Mouse (Mus musculus) brain, embryonic 14.5 days (tissue): ENCODE measurements around the gene Olfr651.

Source experiments
- CTCF ChIP-seq: fragments of 200-500 bp; IDR thresholded peaks from 2 replicates; pipeline ENCODE4 v1.5.1; 2012; ENCODE audit warnings: inconsistent platforms, mild to moderate bottlenecking, moderate library complexity, borderline replicate concordance; ENCODE audit not compliant: insufficient read depth, insufficient read length; ENCODE audit errors: extremely low read depth
- POLR2A ChIP-seq: fragments of 200-500 bp; IDR thresholded peaks from 2 replicates; pipeline ENCODE4 v1.6.1; 2012; ENCODE audit warnings: mild to moderate bottlenecking, inconsistent platforms, borderline replicate concordance; ENCODE audit not compliant: poor library complexity, insufficient read depth, insufficient read length, severe bottlenecking; ENCODE audit errors: extremely low read depth

GRCm38 (mm10) chr7:104552700-104553099 lies 2.8 kb downstream of the Olfr651 start:
- TF ChIP-seq CTCF (no peak), POLR2A (no peak)
